Mouse (Mus musculus): ENCODE data around the gene Prl2c1.
"Not testable (repeated sequence)": the region's sequence is repeated elsewhere in the genome, so short reads cannot be mapped to it uniquely, and the experiment has no call there.

Prl2c1 gene

GRCm38 (mm10) chr13:27849042-27849441, at the start of gene Prl2c1:
Prl2c1 (plus strand) TSS chr13:27849342.
- no peak for DNase-seq

GRCm38 (mm10) chr13:27801354-27801753, 47.8 kb upstream of the Prl2c1 start, which contains the start of gene Prl2a1:
Prl2a1 (plus strand) TSS chr13:27801654.
- DNase-seq: no peak

- DNase-seq: no peak
Observed at GRCm38 (mm10) chr13:27802765-27803164, 46.4 kb upstream of the Prl2c1 start.

- DNase-seq: not testable (repeated sequence)
Observed at GRCm38 (mm10) chr13:27904236-27904635, 55.1 kb downstream of the Prl2c1 start.
